Mouse (Mus musculus) layer of hippocampus, adult 9-10 months (tissue): ENCODE measurements around the gene Nfil3.

Source experiments
- DNase-seq: peaks from one replicate; pipeline ENCODE4 v3.0.0; 2022; ENCODE audit warnings: low spot score

The Nfil3 gene

GRCm38 (mm10) chr13:52981441-52982281 lies 788 bp upstream of the Nfil3 start:
- DNase-seq, result no peak

DNA sequence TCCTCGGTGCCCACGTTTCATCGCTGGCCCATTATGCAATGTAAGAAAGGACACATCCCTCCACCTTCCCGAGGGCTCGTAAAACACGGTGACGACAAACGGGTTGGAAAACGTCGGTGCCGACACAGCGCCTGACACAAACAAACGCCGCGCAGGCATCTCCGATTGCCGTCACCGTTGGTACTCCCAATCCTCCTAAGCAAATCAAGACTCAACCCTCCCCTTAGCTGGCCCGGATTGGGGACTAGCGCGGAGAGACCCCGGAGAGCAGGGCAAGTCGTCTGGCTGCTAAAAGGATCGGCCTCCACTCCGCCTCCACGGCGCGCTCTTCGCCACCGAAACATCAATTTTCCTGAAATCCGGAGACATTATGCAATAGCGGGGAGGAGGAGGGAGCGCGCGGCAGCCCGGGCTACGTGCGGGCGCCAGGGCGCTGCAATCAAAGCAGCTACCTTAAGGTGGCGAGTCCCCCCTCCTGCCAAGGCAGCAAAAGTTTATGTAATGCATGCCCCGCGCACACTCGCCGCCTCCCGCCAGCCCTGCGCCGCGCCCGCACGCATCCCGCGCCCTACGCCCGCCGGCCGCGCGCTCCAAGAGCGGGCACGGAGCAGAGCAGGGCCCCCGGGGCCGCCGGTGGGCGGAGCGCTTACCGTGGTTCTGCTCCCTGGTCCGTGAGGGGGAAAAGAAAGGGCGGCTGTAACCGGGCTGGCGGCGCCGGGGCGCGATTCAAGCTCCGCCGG lies 492 bp downstream of the Nfil3 start:
- no peak for DNase-seq

DNA sequence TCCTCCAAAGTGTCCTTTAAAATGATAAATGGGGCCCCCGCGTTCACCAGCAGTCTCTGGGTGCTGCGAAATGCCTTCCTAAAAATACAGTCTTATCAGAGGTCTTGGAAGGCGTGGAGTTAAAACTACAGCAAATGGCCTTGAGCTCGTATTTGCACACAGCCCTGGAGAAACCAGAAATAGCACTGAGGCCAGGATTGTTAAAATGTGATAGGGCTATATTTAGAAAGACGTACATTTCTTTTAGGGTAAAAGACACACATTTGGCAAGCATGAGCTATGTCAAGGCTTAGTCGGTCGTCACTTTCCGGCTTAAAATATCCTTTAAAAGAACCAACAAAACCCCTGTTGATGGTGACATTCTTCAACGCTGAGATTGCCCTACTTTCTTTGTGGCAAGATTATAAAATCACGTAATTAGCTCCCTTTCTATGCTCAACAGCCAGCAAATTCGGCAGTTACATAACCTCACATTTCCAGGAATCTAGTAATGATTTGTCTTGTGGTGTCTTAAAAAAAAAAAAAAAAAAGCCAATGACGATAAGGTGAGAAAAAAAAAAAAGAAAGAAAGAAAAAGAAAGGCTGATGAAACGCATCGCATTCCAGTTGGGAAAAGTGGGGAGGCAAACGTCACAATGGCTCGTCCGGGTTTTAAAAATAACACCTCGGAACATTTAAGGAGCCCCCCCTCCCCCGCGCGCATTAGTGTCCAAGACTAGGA lies 1.4 kb downstream of the Nfil3 start:
- DNase-seq, result no peak

DNA sequence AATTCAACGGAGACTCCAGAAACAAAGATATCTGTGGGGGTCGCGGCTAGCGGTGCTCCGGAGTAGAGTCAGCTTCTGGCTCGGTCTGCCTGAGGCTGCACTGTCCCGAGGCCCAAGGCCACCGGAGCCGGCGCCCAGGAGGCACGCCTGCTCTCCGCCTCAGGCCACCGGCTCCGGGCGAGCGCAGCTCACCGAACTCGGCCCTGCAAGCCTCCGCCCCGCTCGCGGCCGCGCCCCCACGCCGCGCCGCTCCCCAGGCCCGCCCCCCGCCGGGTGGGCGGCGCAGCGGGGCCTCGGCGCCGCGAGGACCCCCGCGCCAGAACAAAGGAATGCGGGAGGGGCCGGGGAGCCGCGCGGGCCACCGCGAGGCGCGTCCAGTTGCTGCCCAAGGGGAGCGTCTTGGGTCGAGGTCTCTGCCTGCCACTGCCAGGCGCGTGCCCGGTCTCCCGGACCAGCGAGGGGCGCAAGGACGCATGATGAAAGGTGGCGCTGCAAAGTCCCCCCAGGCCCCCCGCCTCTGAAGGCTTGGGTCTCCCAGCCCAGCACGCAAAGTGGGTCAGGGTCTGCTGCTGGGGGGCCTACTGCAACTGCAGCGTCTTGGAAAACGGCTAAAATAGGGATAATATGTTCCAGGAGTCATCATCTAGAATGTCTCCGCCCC lies 2.4 kb downstream of the Nfil3 start:
- no peak for DNase-seq

DNA sequence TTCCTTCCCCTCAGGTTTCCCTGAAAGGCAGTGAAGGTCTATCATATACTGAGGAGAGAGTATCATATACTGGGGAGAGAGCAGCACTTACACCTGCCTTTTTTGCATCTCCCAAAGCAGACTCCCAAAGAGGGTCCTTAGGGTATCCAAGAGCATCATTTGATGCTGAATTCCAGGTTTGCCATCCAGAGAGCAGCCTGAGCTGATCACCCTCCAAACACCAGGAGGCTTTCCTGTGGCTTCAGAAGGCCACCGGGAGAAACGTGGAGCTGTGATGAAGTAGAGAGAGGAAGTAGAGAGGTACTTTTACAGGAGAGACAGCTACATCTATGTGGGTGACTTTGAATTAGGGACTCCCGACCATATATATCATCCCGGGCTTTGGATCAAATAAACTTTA lies 3.1 kb downstream of the Nfil3 start:
- no peak for DNase-seq

DNA sequence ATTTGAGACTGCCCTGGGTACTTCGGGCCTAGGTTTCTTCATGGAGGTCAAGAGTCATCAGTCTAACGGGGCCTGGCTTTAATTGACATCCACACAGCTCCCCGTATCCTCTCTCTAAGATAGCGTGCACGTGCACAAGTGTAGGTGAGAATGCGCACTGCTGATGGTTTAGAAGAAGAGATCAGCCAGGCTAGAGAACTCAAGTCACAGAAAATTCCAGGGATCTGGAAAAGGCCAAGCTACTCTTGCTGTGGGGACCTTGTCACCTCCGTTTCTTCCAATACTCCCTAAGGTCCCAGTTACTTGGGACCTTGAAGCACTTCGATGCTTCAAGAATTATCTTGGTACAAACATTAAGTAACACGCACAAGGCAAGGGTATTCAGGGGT lies 3.7 kb downstream of the Nfil3 start:
- DNase-seq, result no peak

GRCm38 (mm10) chr13:52976510-52977220 lies 4.2 kb downstream of the Nfil3 start:
- no peak for DNase-seq

- DNase-seq, result no peak
Measured at GRCm38 (mm10) chr13:52976130-52976509, 4.8 kb downstream of the Nfil3 start.

DNA sequence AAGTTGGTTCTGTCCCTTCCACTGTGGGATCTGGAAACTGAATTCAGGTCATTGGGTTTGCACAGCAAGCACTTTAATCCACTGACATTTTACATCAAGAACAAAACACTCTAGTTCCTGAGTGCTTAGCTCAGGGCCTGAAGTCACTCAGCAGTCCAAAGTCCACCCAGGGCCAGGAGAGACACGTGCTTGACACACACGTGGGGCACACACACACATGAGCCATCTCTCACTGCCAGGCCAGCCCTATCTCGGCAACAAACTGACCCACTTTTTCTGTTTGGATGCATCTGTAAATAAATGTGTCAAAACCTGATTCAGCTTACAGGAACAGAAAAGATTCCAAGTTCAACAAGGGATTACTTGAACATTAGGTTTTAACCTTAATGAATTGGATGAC lies 6.2 kb downstream of the Nfil3 start:
- DNase-seq, result no peak

DNA sequence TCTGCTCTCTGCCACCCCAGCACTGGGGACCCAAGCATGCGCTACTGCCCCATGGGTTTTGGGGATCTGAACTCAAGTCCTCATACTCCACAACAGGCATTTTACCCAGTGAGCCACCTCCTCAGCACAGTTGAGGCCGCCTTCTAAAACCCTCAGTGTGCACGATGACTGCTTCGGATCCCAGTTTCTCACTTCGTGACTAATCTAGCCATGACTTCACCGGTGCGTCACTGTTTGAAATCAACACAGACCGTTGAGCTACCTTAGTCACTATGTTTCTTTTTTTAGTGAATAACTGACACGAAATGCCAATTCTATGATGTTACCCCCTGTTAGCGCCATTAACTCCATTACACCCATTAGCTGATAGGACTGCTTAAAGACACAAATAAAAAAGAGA lies 7.4 kb downstream of the Nfil3 start:
- DNase-seq, result no peak

DNA sequence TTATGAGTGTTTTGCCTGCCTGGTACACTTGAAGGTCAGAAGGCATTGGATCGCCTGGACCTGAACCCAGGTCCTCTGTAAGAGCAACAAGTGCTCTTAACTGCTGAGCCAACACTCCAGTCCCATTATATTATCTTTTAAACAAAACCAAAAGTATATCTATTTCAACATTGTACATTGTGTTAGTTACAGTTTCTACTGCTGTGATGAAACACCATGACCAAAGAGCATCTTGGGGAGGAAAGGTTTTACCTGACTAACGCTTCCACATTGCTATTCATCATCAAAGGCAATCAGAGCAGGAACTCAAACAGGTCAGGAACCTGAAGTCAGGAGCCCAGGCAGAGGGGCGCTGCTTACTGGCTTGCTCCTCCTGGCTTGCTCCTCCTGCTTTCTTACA lies 8.2 kb downstream of the Nfil3 start:
- DNase-seq, result no peak

DNA sequence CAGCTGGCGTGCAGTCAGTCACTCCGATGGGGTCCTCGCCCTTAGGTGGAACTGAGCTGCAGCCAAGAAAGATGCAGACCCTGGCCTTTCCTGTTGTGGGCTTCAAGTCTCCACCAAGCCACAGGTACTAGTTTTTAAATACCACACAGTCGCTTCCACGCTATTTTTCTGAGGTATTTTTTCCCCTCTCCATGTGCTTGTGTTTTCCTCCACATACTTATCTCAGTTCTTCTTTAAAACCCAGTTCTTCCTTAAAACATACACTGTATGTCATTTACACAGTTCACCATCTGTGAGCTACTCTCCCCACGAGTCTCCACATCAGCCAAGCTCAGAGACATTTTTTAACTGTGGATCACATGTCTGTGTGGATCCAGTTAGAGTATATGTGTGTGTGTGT lies 10.0 kb downstream of the Nfil3 start:
- no peak for DNase-seq

DNA sequence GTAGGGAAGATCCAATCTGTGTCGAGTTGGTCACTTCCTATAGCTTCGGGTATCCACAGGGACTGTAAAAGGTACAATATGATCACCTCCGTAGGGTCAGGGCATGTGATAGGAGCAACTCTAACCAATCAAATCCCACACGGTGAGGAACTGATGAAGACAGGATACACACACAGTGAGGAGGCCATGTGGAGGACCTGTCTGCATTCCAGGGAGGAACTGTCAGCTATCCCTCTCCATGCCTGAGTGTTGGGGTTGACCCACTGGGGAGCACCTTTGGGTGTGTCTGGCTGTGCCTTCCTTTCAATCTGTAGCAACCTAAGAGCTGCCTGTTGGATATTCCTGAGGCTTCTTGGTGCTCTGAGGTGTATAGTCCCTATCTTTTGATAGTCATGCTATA lies 18.0 kb downstream of the Nfil3 start:
- DNase-seq, result no peak

GRCm38 (mm10) chr13:52962361-52962760 lies 18.5 kb downstream of the Nfil3 start:
- DNase-seq, result no peak

DNA sequence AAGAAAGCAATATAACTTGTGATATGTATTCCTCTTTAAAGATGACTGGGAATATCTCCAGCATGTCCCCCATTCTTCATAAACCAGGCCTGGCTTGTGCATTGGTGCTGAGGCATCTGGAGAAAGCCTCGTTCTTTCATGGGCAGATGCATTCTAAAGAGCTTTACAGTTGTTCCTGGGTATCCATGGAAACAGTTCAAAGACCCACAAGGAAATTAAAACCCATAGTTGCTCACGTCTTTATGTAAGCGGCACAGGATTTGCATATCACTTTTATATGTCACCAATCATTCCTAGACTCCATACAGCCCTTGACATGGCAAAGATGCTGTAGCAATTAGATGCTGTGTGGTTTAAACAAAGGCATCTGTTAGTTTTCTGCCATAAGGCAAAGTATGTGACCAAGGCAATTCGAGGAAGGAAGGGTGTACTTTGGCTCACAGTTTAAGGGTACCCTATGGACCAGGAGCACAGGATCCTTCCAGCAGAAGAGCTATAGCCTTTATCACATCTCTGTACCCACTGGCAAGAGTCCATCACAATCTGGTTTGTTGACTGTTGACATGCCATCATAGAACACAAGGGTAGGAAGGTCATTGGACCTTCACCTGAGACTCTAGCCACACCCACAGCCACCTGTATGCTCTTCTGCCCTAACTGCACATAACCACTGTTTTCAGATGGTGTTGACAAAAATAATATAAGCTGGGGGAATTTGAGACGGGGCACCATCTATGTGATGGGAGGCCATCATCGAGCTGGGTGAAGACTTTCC lies 26.9 kb downstream of the Nfil3 start:
- no peak for DNase-seq

GRCm38 (mm10) chr13:52949211-52949610 lies 31.7 kb downstream of the Nfil3 start:
- no peak for DNase-seq

DNA sequence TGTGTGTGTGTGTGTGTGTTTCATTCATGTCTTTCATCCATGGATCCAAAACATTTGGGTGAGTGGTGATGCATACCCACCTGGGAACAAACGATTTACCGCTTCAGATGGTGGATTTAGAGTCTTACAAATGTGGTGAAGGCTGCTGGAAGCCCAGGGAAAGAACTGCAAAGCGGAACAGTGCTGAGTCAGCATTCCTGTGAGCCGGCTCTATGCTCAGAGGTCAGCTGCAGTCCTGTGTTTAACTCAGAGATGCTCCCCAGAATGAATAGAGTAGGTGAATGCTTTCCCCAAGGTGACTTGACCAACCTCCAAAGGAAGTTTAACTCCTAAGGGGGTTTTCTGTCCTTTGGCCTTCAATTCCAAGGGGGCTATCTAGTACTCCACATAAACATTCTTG lies 33.3 kb downstream of the Nfil3 start:
- no peak for DNase-seq

DNA sequence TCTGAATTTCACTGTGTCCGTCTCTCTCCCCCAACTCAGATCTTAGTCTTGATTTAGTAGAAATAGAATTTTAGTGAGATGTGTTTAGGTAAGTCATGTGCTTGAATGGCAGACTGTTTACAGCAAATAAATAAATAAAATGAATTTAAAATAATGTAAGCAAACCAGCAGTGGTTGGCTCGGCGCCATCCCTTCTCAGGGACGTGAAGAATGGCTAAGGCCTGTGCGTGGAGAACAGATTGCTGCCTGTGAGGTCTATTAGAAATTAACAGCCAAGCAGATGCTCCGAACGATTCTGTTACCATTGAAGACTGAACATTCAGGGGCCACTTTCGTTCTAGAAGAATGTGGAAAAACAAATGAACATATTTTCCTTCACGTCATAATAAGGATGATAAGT lies 35.1 kb downstream of the Nfil3 start:
- DNase-seq, result no peak

- DNase-seq, result no peak
Measured at GRCm38 (mm10) chr13:52944116-52944515, 36.8 kb downstream of the Nfil3 start.

DNA sequence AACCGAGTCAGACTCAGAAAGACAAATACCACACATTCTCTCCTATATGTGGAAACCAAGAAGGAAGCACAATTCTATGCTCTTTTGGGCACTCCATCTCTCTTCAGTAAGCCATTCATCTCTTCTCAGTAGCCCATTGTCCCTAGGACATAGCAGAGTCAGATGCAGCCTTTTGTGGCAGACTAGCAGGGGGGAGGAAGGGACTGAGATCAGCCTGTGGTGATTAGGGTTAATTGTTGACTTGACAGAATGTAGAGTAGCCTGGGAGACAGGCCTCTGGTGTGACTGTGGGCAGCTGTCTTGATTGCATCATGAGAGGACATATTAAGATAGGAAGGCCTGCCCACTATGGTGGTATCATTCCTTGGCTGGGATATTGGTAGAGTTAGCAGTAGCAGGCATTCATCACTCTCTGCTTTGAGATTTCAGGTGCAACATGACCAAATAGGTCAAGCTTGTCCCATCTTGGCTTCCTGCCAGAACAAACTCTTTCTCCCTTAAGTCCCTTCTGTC lies 37.9 kb downstream of the Nfil3 start:
- DNase-seq, result no peak

- no peak for DNase-seq
Measured at GRCm38 (mm10) chr13:52940956-52941355, 39.9 kb downstream of the Nfil3 start.
